Mouse (Mus musculus) hindbrain, embryonic 15.5 days (tissue): ENCODE measurements at regions not wholly inside any gene's neighbourhood (a gene's known extent, or its start where the extent isn't known, plus 50 kb on each side); places are given as distances from the start of the nearest gene placed in this dataset.

Experiments
- ATAC-seq: fragments of 200-750 bp; cut with Nextera tagmentation; 2 replicates; pipeline ENCODE4 v1.8.0; 2017; ENCODE audit warnings: low read depth, moderate number of reproducible peaks, moderate TSS enrichment; ENCODE audit not compliant: low FRiP score
- H3K27ac ChIP-seq: fragments of 300-500 bp; sonication (generic); replicated peaks from 2 replicates; pipeline ENCODE4 v1.5.1; 2015; ENCODE audit warnings: mild to moderate bottlenecking, inconsistent platforms
- H3K27me3 ChIP-seq: fragments of 300-500 bp; sonication (generic); 2 replicates; pipeline ENCODE4 v1.6.1; 2015; ENCODE audit warnings: control low read depth, inconsistent platforms
- H3K36me3 ChIP-seq: fragments of 300-500 bp; sonication (generic); 2 replicates; pipeline ENCODE4 v1.6.1; 2015; ENCODE audit warnings: control low read depth, inconsistent platforms
- H3K4me1 ChIP-seq: fragments of 300-500 bp; sonication (generic); replicated peaks from 2 replicates; pipeline ENCODE4 v1.6.1; 2015; ENCODE audit warnings: control low read depth, inconsistent platforms
- H3K4me2 ChIP-seq: fragments of 300-500 bp; sonication (generic); 2 replicates; pipeline ENCODE4 v1.6.1; 2015; ENCODE audit warnings: moderate library complexity, mild to moderate bottlenecking, inconsistent platforms
- H3K4me3 ChIP-seq: fragments of 300-500 bp; sonication (generic); 2 replicates; pipeline ENCODE4 v1.5.1; 2015; ENCODE audit warnings: mild to moderate bottlenecking, inconsistent platforms
- H3K9ac ChIP-seq: fragments of 300-500 bp; sonication (generic); 2 replicates; pipeline ENCODE4 v1.6.1; 2015; ENCODE audit warnings: inconsistent platforms
- H3K9me3 ChIP-seq: fragments of 300-500 bp; sonication (generic); 2 replicates; pipeline ENCODE4 v1.6.1; 2016; ENCODE audit warnings: control low read depth, inconsistent platforms
- WGBS: fragments of 180-500 bp; shearing (Covaris S2); methylation state at CpG from one replicate; pipeline ENCODE4 v1.1.7; 2015; 5-methylcytosine and 5-hydroxymethylcytosine counted together

DNA sequence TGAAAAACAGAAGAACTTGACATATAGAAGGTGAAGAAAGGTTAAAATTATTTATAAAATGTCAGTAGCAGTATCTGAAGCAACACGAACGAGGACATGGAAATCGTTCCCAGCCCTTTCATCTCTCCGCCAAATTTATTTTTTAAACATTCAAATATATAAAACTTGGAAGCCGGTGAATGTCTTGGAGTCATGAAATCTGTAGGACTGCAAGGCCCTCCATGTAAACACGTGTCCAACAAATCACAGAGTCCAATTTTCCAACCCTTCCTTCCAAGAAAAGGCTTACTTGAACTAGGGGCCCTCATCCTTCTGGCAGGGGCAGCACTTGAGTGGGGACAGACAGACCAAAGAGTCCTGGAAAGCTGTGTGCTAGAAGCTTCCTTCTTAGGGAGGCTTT is 237.0 kb downstream of the Map2k4 start:
- H3K4me3 ChIP-seq: no peak overlapping the region
- H3K36me3 ChIP-seq: no peaks in the 10 kb centered on the region
- no peaks in the 10 kb centered on the region for H3K4me1 ChIP-seq
- WGBS: 93% methylated on average over 6 of the region's 6 CpGs
- no peaks in the 10 kb centered on the region for H3K27me3 ChIP-seq
- H3K9me3 ChIP-seq: no peaks in the 10 kb centered on the region
- ATAC-seq: no peak
- H3K9ac ChIP-seq: no peak overlapping the region
- no peak overlapping the region for H3K4me2 ChIP-seq
- H3K27ac ChIP-seq: no peak overlapping the region

DNA sequence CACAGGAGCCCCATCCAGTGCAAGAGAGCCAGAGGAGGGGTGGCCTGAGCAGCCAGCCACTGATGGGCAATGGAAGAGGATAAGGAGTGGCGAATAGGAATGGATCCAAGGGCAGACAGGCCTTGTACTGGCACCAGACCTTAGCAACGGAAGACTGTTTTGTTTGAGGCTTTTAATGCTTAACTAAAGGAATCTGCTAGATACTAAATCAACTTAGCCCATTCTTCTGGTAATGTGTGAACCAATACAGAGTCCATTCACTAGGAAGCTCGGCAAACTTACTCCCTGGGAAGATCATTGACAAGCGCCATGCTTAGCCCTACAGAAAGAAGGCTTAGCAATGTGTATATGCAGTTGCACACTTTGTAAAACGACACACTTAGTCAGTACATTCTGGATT is 243.8 kb downstream of the Map2k4 start:
- H3K27me3 ChIP-seq: no peaks in the 10 kb centered on the region
- H3K4me2 ChIP-seq: no peak overlapping the region
- H3K9ac ChIP-seq: no peak overlapping the region
- 67% methylated on average over 5 of the region's 5 CpGs for WGBS
- H3K4me1 ChIP-seq: no peaks in the 10 kb centered on the region
- no peaks in the 10 kb centered on the region for H3K36me3 ChIP-seq
- no peaks in the 10 kb centered on the region for H3K9me3 ChIP-seq
- H3K27ac ChIP-seq: no peak overlapping the region
- ATAC-seq: no peak
- H3K4me3 ChIP-seq: no peak overlapping the region

GRCm38 (mm10) chr11:65543581-65543980 is 244.5 kb downstream of the Map2k4 start:
- H3K27ac ChIP-seq: no peak overlapping the region
- H3K4me3 ChIP-seq: no peak overlapping the region
- H3K4me1 ChIP-seq: no peaks in the 10 kb centered on the region
- ATAC-seq: no peak
- H3K27me3 ChIP-seq: no peaks in the 10 kb centered on the region
- no peaks in the 10 kb centered on the region for H3K9me3 ChIP-seq
- no peak overlapping the region for H3K9ac ChIP-seq
- no peak overlapping the region for H3K4me2 ChIP-seq
- no peaks in the 10 kb centered on the region for H3K36me3 ChIP-seq
- WGBS: 74% methylated on average over 3 of the region's 3 CpGs

GRCm38 (mm10) chr11:65537046-65537630 is 251.0 kb downstream of the Map2k4 start:
- no peaks in the 10 kb centered on the region for H3K4me1 ChIP-seq

DNA sequence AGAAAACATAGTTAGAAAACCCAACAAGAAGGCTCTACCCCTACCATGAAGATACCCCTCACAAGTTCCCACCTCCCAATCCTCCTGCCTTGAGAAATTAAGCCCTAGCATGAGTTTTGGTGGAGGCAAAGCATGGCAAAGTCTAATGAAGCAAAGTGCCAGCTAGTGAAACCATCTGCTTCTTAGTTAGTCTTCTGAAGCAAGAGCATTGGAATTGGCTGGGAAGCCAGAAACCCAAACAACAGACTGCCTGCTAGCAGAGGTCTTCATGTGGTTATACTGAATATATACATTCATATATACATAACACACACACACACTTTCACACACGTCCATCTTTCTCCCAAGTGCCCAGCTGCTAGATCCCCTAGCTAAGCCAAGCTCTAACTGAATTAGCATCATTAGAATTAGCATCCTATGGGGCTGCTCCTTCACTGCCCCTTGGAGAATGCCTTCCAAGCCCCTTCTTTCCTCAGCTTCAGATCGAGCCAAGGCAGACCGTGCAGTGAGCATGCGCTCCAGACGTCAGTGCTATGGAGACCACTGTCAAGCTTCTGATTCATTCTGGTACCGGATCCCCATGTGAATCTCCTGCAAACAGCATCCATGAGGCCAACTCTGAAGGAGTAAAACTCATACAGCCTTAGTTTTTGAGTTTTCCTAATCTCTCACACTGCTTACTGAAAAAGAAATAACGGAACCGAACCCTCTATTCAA is 252.2 kb downstream of the Map2k4 start:
- H3K36me3 ChIP-seq: no peaks in the 10 kb centered on the region
- no peak for ATAC-seq

More at GRCm38 (mm10) chr11:65537046-65537630, 251.0 kb downstream of the Map2k4 start:
- Histone ChIP-seq H3K27ac (no peak overlapping the region), H3K4me2 (no peak overlapping the region), H3K36me3 (no peaks in the 10 kb centered on the region), H3K4me3 (no peak overlapping the region), H3K9me3 (no peaks in the 10 kb centered on the region), H3K9ac (no peak overlapping the region), H3K27me3 (no peaks in the 10 kb centered on the region)
- 88% methylated on average over 16 of the region's 16 CpGs for WGBS
- ATAC-seq: no peak

DNA sequence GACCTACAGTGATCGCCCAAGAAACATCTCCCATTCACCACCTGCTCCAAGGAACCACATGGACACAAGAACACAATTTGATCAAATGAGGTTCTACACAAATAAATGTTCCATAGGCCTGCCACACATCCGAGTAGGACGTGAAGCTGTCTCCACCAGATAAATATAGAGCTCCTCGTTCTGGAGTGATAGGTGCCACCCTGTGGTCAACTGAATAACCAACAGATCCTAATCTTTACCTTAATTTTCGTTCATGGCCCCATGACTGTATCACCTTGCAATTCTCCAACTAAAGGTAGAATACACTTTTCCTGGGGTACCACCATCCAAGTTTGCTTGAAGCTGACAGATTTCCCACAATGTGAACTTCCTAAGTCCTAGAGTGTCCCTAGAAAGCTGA is 257.4 kb downstream of the Map2k4 start:
- WGBS: 82% methylated on average over 5 of the region's 5 CpGs
- Histone ChIP-seq H3K36me3 (no peaks in the 10 kb centered on the region), H3K9ac (no peak overlapping the region), H3K4me1 (no peaks in the 10 kb centered on the region), H3K4me2 (no peak overlapping the region), H3K27ac (no peak overlapping the region), H3K4me3 (no peak overlapping the region), H3K27me3 (no peaks in the 10 kb centered on the region), H3K9me3 (no peaks in the 10 kb centered on the region)
- no peak for ATAC-seq

More for the DNA sequence above, 252.2 kb downstream of the Map2k4 start:
- no peaks in the 10 kb centered on the region for H3K9me3 ChIP-seq
- no peaks in the 10 kb centered on the region for H3K4me1 ChIP-seq
- 89% methylated on average over 8 of the region's 8 CpGs for WGBS
- no peak overlapping the region for H3K27ac ChIP-seq
- no peaks in the 10 kb centered on the region for H3K27me3 ChIP-seq
- no peak overlapping the region for H3K4me3 ChIP-seq
- no peak overlapping the region for H3K4me2 ChIP-seq
- no peak overlapping the region for H3K9ac ChIP-seq

DNA sequence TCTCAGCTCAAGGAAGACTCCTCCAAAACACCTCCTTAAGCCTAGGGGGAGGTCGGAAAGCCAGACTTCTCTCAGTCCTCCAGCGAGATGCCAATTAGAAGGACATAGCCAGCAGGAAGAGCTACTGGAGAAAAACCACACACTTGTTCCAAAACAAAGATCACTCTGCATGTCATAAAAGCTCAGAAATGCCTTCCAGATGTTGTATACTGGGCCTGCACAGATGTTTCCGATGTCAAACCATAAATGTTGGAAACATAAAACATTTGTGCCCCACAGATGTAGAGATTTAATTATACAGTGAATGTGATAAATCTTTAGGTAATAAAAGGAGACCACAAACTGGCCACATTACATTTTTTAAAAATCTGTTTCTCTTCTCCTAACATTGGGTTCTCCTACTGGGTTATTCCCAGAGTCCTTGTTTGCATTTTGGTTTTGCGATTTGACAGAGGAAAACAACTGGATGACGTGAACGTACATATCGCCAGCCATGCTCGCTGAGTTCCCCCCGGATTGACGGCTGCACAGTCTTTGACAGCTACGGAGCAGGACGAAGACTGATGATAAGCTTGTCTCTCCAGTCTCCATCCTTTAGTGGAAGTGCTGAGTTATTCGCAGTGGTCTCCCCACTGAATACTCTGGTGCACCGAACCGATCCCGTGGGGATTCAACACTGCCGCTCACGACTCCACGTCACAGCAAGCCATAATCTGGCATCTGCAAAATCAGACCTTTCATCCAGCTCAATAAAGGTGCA is 235.5 kb upstream of the Myocd start:
- Histone ChIP-seq H3K4me1 (no peaks in the 10 kb centered on the region), H3K9ac (no peak overlapping the region), H3K4me3 (no peak overlapping the region), H3K4me2 (no peak overlapping the region), H3K9me3 (no peaks in the 10 kb centered on the region), H3K27me3 (no peaks in the 10 kb centered on the region), H3K27ac (no peak overlapping the region), H3K36me3 (no peaks in the 10 kb centered on the region)
- ATAC-seq: no peak
- WGBS: 88% methylated on average over 19 of the region's 19 CpGs

- Histone ChIP-seq H3K27ac (no peak overlapping the region), H3K4me1 (0 out of 2 replicates have a peak, but pooled peaks cover 4% of the 10 kb centered on the region), H3K27me3 (no peaks in the 10 kb centered on the region), H3K9ac (no peak overlapping the region), H3K36me3 (no peaks in the 10 kb centered on the region), H3K4me2 (no peak overlapping the region), H3K9me3 (no peaks in the 10 kb centered on the region), H3K4me3 (no peak overlapping the region)
- 81% methylated on average over 2 of the region's 2 CpGs for WGBS
- no peak for ATAC-seq
Observed at GRCm38 (mm10) chr11:65497979-65498378, 228.2 kb upstream of the Myocd start.

DNA sequence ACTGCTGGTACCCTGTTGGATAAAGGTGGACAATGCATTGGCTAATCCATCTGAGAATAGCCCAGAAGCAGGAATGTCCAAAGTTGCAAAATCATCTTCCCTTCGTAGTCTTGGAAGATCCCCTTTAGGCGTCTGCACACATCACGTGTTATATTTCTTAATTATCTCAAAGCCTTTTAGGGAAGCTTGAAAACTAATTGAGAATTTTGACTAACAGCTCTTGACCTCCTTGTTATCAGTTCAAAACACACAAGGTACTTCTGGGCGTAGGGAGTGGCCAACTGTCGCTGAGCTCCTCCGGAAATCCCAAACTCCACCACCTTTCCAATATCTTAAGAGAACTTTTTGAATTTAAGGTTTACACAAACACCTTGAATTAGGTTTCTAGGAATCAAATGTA is 227.6 kb upstream of the Myocd start:
- Histone ChIP-seq H3K27me3 (no peaks in the 10 kb centered on the region), H3K36me3 (no peaks in the 10 kb centered on the region), H3K4me3 (no peak overlapping the region), H3K9me3 (no peaks in the 10 kb centered on the region), H3K27ac (no peak overlapping the region), H3K4me2 (no peak overlapping the region), H3K4me1 (0 out of 2 replicates have a peak, but pooled peaks cover 4% of the 10 kb centered on the region), H3K9ac (no peak overlapping the region)
- 93% methylated on average over 6 of the region's 6 CpGs for WGBS
- ATAC-seq: no peak

DNA sequence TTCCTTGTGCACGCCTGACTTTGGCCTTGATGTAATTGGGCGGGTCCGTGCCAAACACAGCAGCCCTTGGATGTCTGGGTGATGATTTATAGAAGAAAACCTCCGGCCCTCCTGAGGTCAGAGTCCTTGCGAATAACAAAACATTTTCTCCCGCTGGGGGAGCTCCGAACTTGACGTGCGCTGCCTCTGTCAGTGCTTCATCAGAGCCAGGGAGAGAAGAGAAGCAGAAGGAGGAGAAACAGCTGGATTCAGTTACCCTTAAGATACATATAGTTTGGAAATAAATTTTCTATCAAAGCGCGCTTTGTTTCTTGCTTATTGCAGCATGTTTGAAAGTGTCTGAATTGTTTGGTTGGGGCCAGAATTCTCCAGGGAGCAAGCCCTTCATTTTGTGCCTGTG is 225.2 kb upstream of the Myocd start:
- Histone ChIP-seq H3K27me3 (no peaks in the 10 kb centered on the region), H3K27ac (no peak overlapping the region), H3K4me3 (no peak overlapping the region), H3K4me1 (0 out of 2 replicates have a peak, but pooled peaks cover 4% of the 10 kb centered on the region), H3K4me2 (peak overlapping the region; percentile 30), H3K9me3 (no peaks in the 10 kb centered on the region), H3K9ac (no peak overlapping the region), H3K36me3 (no peaks in the 10 kb centered on the region)
- ATAC-seq: no peak
- 16% methylated on average over 11 of the region's 11 CpGs for WGBS

DNA sequence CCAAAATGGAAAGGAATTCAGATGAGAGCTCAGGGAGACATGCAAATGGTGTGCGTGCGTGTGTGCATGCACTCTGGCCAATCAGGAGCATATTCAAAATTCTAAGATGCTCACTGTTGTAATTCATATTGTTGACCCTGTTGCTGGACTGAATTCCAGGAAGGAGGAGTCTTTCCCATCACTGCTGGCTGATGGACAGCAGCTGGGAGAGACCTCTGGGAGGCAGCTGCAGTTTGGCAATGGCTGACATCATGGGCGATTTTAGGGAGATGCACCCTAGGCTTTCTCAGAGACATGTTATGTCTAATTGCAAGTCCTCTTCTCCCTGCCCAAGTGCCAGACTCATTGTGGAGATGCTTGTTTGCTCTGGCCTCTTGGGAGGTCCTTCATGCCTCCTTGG is 220.6 kb upstream of the Myocd start:
- Histone ChIP-seq H3K27ac (no peak overlapping the region), H3K36me3 (no peaks in the 10 kb centered on the region), H3K4me2 (no peak overlapping the region), H3K9ac (no peak overlapping the region), H3K4me1 (0 out of 2 replicates have a peak, but pooled peaks cover 4% of the 10 kb centered on the region), H3K27me3 (no peaks in the 10 kb centered on the region), H3K9me3 (no peaks in the 10 kb centered on the region), H3K4me3 (no peak overlapping the region)
- ATAC-seq: no peak
- 93% methylated on average over 3 of the region's 3 CpGs for WGBS

DNA sequence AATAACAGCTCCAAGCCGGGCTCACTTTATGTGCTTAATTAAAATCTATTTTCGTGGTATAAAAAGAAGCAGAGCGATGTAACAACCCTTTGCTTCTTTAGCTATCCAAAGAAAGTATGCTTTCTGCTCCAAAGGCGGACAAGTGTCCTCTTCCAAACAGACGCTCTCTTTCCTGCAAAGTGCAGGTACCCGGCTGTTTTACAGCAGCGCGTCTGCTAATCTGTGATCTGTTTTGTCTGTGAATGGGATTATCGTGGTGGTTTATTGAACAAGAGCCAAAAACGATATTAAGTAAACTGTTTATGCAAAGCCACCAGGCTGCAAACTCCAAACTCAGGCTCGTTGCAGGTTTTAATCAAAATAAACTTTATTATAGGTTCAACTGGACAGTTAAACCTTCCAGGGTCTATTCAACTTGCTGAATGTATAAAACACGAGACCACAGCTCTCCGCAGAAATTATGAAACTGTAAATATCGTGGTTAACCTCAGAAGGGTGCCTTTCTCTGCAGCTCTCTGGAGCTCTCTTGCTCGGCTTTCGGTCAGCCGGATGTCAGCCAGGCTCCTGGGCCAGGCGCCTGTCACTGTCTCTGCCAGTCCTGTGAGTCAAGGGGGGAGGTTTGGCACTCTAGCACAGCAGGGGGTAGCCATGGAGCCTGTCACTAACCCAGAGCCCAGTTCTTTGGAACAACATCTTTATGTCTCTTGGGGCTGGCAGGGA is 206.2 kb upstream of the Myocd start:
- WGBS: 72% methylated on average over 18 of the region's 18 CpGs
- H3K4me2 ChIP-seq: no peak overlapping the region
- no peaks in the 10 kb centered on the region for H3K4me1 ChIP-seq
- H3K9ac ChIP-seq: no peak overlapping the region
- H3K27ac ChIP-seq: no peak overlapping the region
- no peak overlapping the region for H3K4me3 ChIP-seq
- H3K36me3 ChIP-seq: no peaks in the 10 kb centered on the region
- no peaks in the 10 kb centered on the region for H3K9me3 ChIP-seq
- no peak for ATAC-seq
- no peaks in the 10 kb centered on the region for H3K27me3 ChIP-seq
